Mouse (Mus musculus): ENCODE measurements around the gene Vmn2r81. TPM values are rescaled to one million over a fixed set of nuclear protein-coding genes. Genes with fewer than 3 reads are reported as not detected.
"Not testable (repeated sequence)": the region's sequence is repeated elsewhere in the genome, so short reads cannot be mapped to it uniquely, and the experiment has no call there.

Vmn2r81 gene
- not detected for total RNA-seq (2021)
- not detected in 2 replicates for polyA plus RNA-seq (2012; rRNA removed)
- long read RNA-seq, result 0 reads

DNA sequence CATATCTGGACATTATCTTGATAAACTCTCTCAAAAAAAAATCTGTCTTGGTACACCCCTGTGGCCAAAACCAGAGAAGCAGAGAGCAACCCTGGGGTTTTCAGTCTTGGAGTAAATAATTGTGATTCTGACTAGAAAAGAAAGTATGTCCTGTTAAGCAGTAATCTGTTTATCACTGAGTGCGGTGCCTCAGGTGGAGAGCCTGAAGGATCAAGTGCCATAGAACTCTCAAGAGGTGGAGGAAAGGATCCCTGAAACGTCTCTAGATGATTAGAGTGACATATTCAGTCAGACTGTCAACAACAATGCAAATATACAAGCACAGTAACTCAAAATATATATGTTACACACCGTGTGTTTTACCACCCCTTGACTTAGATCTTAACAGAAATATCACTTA lies at the start of gene Vmn2r81:
Gene Vmn2r81, plus strand, starts transcription at position 301 of the 400 bp plus-strand sequence.
- H3K36me3 ChIP-seq (ENCODE audit: control insufficient read depth, insufficient read depth, low read length); H3K9ac ChIP-seq (ENCODE audit: low read depth, low read length); H3K4me1 ChIP-seq (ENCODE audit: control insufficient read depth, insufficient read depth, low read length); H3K79me2 ChIP-seq (replicated peaks; ENCODE audit: control insufficient read depth, insufficient read depth, low read length); H3K27ac ChIP-seq; H3K4me3 ChIP-seq; H3K27me3 ChIP-seq (ENCODE audit: control insufficient read depth, insufficient read depth, low read length); DNase-seq; intact Hi-C loops (cut with DNase I): not testable (repeated sequence)
- 53% methylated on average over 3 of the region's 3 CpGs for WGBS

DNA sequence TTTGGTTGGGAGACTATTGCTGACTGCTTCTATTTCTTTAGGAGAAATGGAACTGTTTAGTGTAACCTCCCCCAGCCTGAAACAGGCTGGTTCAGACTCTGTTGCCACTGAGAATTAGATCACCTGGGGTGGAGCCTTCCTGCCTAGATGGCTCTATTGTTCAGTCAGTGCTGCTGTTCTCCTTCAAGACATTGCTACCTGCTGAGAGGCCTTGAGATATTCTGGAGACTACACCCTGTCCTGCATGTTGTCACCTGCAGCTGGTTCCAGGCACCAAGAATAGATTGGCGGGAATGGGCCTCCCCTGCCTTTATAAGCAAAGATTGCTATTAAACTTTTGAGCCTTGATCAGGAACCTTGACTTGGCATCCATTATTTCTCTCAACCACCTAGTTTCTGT lies 47.5 kb upstream of the Vmn2r81 start:
- H3K27me3 ChIP-seq (ENCODE audit: control insufficient read depth, insufficient read depth, low read length); H3K4me3 ChIP-seq; DNase-seq; H3K36me3 ChIP-seq (ENCODE audit: control insufficient read depth, insufficient read depth, low read length); H3K27ac ChIP-seq; intact Hi-C loops (cut with DNase I); H3K4me1 ChIP-seq (ENCODE audit: control insufficient read depth, insufficient read depth, low read length); H3K79me2 ChIP-seq (replicated peaks; ENCODE audit: control insufficient read depth, insufficient read depth, low read length); H3K9ac ChIP-seq (ENCODE audit: low read depth, low read length): not testable (repeated sequence)
- WGBS, result 65% methylated on average over 1 of the region's 1 CpGs

DNA sequence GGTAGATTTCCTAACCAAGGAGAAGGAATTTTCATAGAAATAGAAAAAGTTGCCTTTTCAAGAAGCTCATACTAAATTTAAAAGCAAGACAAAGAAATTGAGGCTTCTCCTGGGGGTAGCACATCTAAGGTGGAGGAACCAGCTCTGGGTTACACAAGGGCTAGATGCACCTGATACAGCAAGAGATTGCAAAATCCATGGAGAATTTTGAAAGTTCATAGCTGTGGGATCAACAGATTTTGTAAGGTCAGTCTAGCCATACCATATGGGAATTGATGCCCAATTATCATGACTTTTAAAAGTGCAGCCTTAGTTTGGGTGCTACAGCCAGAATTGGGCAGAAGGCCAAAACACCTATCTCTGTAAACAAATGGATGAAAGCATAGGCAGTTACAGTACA lies 27.1 kb upstream of the Vmn2r81 start:
- intact Hi-C loops (cut with DNase I), result no loop called here
- H3K4me1 ChIP-seq (ENCODE audit: control insufficient read depth, insufficient read depth, low read length), result no peaks in the 10 kb centered on the region
- no peak for TF ChIP-seq CTCF (IDR thresholded peaks at IDR 0.05)
- no peak for TF ChIP-seq EP300 (IDR thresholded peaks at IDR 0.05; ENCODE audit: insufficient read depth, low read depth, low read length)
- no peak for TF ChIP-seq POLR2A (IDR thresholded peaks at IDR 0.05; ENCODE audit: insufficient read depth, low read depth, low read length)

DNA sequence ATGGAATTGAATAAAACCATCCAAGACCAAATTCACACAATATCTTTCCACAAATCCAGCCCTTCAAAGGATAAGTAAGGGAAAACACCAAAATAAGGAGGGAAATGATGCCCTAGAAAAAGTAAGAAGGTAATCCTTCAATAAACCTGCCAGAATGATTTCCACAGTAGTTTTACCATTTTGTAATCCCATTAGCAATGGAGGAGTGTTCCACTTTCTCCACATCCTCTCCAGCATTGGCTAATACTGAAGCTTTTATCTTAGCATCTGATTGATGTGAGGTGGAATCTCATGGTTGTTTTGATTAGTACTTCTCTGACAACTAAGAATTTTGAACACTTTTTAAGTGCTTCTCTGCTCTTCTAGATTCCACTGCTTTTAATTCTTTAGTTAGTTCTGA lies 25.9 kb upstream of the Vmn2r81 start:
- no peaks in the 10 kb centered on the region for H3K27me3 ChIP-seq (ENCODE audit: control insufficient read depth, insufficient read depth, low read length)
- no peaks in the 10 kb centered on the region for H3K4me1 ChIP-seq (ENCODE audit: control insufficient read depth, insufficient read depth, low read length)
- no peak overlapping the region for H3K4me3 ChIP-seq
- no peak for TF ChIP-seq EP300 (IDR thresholded peaks at IDR 0.05; ENCODE audit: insufficient read depth, low read depth, low read length)
- no peak for TF ChIP-seq CTCF (IDR thresholded peaks at IDR 0.05)
- TF ChIP-seq POLR2A (IDR thresholded peaks at IDR 0.05; ENCODE audit: insufficient read depth, low read depth, low read length), result no peak
- no peak overlapping the region for H3K9ac ChIP-seq (ENCODE audit: low read depth, low read length)
- no peak for DNase-seq
- no peaks in the 10 kb centered on the region for H3K36me3 ChIP-seq (ENCODE audit: control insufficient read depth, insufficient read depth, low read length)
- intact Hi-C loops (cut with DNase I), result no loop called here
- no peak overlapping the region for H3K27ac ChIP-seq
- H3K79me2 ChIP-seq (replicated peaks; ENCODE audit: control insufficient read depth, insufficient read depth, low read length), result no peaks in the 10 kb centered on the region

More for the DNA sequence above, 27.1 kb upstream of the Vmn2r81 start:
- no peak overlapping the region for H3K4me3 ChIP-seq
- no peaks in the 10 kb centered on the region for H3K27me3 ChIP-seq (ENCODE audit: control insufficient read depth, insufficient read depth, low read length)
- no peak overlapping the region for H3K9ac ChIP-seq (ENCODE audit: low read depth, low read length)
- no peak overlapping the region for H3K27ac ChIP-seq
- H3K79me2 ChIP-seq (replicated peaks; ENCODE audit: control insufficient read depth, insufficient read depth, low read length), result no peaks in the 10 kb centered on the region
- H3K36me3 ChIP-seq (ENCODE audit: control insufficient read depth, insufficient read depth, low read length), result no peaks in the 10 kb centered on the region
- no peak for DNase-seq

DNA sequence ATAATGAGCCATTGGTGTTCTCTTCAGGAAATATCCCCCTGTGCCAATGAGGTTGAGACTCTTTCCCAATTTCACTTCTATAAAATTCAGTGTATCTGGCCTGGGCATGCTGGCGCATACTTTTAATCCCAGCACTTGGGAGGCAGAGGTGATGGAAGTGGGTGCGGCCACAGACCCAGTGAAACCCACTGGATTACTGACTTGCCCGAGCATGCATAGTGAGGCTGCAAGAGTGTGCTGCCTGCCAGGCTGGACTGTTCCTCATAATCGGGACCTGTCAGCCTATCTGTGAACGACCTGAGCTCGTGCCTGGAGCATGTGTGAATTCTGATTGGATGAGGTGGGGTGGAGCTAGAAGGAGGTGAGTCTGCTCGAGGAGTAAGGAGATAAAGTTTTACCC lies 25.3 kb upstream of the Vmn2r81 start:
- intact Hi-C loops (cut with DNase I), result no loop called here
- Histone ChIP-seq H3K27me3 (ENCODE audit: control insufficient read depth, insufficient read depth, low read length) (no peaks in the 10 kb centered on the region), H3K36me3 (ENCODE audit: control insufficient read depth, insufficient read depth, low read length) (no peaks in the 10 kb centered on the region), H3K4me1 (ENCODE audit: control insufficient read depth, insufficient read depth, low read length) (no peaks in the 10 kb centered on the region), H3K9ac (ENCODE audit: low read depth, low read length) (no peak overlapping the region), H3K4me3 (no peak overlapping the region), H3K79me2 (replicated peaks; ENCODE audit: control insufficient read depth, insufficient read depth, low read length) (no peaks in the 10 kb centered on the region), H3K27ac (no peak overlapping the region)
- WGBS, result 56% methylated on average over 7 of the region's 7 CpGs
- DNase-seq, result no peak
- no peak for TF ChIP-seq POLR2A (IDR thresholded peaks at IDR 0.05; ENCODE audit: insufficient read depth, low read depth, low read length)
- TF ChIP-seq EP300 (IDR thresholded peaks at IDR 0.05; ENCODE audit: insufficient read depth, low read depth, low read length), result no peak
- no peak for TF ChIP-seq CTCF (IDR thresholded peaks at IDR 0.05)

DNA sequence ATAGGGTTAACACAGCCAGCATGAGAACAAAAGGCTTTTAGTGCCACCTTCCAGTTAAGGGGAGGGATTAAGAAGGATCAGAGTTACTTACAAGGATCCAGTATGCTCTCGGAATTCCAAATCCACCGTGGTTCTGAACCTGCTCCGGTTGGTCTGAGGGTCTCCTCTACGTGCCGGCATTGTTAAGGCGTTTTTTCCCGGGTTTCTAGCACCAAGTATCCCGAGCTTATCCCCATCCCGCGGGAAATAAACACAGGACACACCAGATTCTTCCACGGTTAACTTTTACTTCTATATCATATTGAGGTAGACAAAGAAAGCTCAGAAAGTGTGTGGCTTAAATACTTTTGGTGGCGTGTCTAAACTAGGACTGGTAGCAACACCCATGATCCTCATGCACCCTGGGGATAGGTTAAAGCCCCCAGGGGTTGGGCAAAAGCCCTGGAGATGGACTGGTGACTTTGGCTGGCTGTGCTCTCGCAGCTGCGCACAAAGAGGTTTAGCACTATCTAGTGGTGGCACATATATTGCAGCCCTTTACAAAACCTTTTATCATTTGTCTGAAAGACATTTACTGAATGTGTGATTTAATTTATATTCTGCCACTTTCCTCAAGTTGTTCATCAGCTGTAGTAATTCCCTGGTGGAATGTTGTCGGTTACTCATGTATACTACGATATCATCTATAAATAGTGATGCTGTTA lies 74.7 kb downstream of the Vmn2r81 start:
- WGBS, result 6% methylated on average over 16 of the region's 16 CpGs
- DNase-seq; H3K79me2 ChIP-seq (replicated peaks; ENCODE audit: control insufficient read depth, insufficient read depth, low read length); H3K36me3 ChIP-seq (ENCODE audit: control insufficient read depth, insufficient read depth, low read length); H3K9ac ChIP-seq (ENCODE audit: low read depth, low read length); H3K4me1 ChIP-seq (ENCODE audit: control insufficient read depth, insufficient read depth, low read length); H3K4me3 ChIP-seq; H3K27me3 ChIP-seq (ENCODE audit: control insufficient read depth, insufficient read depth, low read length); intact Hi-C loops (cut with DNase I); H3K27ac ChIP-seq: not testable (repeated sequence)

DNA sequence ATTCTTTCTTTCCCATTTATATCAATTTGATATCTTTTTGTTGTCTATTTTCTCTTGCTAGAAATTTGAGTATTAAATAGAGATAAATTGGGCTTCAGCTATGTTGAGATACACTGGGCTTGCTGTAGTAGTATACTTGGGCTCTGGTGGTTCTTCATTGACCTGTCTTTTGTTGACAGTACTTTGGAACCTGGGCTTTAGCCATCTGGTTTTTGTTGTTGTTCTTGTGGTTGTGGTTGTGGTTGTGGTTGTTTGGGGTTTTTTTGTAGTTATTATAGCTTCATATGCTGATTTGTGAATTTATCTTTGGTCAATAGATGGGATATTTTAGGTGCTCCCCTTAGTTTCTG lies 75.2 kb downstream of the Vmn2r81 start:
- H3K4me1 ChIP-seq (ENCODE audit: control insufficient read depth, insufficient read depth, low read length), result no peaks in the 10 kb centered on the region
- H3K36me3 ChIP-seq (ENCODE audit: control insufficient read depth, insufficient read depth, low read length), result no peaks in the 10 kb centered on the region
- no peak overlapping the region for H3K4me3 ChIP-seq
- TF ChIP-seq EP300 (IDR thresholded peaks at IDR 0.05; ENCODE audit: insufficient read depth, low read depth, low read length) (no peak), CTCF (IDR thresholded peaks at IDR 0.05) (no peak), POLR2A (IDR thresholded peaks at IDR 0.05; ENCODE audit: insufficient read depth, low read depth, low read length) (no peak)
- intact Hi-C loops (cut with DNase I), result no loop called here
- H3K27ac ChIP-seq, result no peak overlapping the region
- no peak for DNase-seq
- H3K27me3 ChIP-seq (ENCODE audit: control insufficient read depth, insufficient read depth, low read length), result no peaks in the 10 kb centered on the region
- no peaks in the 10 kb centered on the region for H3K79me2 ChIP-seq (replicated peaks; ENCODE audit: control insufficient read depth, insufficient read depth, low read length)
- no peak overlapping the region for H3K9ac ChIP-seq (ENCODE audit: low read depth, low read length)

Other genes with a start within 250 kb of the Vmn2r81 start
- gene Olfr1351, start 235.2 kb upstream of the Vmn2r81 start, total RNA-seq (2021), result not detected
- gene Olfr1351, start 235.2 kb upstream of the Vmn2r81 start, polyA plus RNA-seq (2012; rRNA removed), result not detected in 2 replicates
- not detected for gene Olfr57, start 219.0 kb upstream of the Vmn2r81 start, total RNA-seq (2021)
- not detected in 2 replicates for gene Olfr57, start 219.0 kb upstream of the Vmn2r81 start, polyA plus RNA-seq (2012; rRNA removed)
- gene 2610008E11Rik, start 150.1 kb upstream of the Vmn2r81 start, total RNA-seq (2021), result 10 to 100 TPM; 10.2 to 12.6 TPM
- 2.5 and 4.8 TPM in 2 replicates for gene 2610008E11Rik, start 150.1 kb upstream of the Vmn2r81 start, polyA plus RNA-seq (2012; rRNA removed)
- gene Vmn2r80, start 98.9 kb upstream of the Vmn2r81 start, total RNA-seq (2021), result not detected
- gene Vmn2r80, start 98.9 kb upstream of the Vmn2r81 start, polyA plus RNA-seq (2012; rRNA removed), result not detected in 2 replicates
- not detected for gene Vmn2r82, start 108.8 kb downstream of the Vmn2r81 start, total RNA-seq (2021)
- gene Vmn2r82, start 108.8 kb downstream of the Vmn2r81 start, polyA plus RNA-seq (2012; rRNA removed), result not detected in 2 replicates
- gene Vmn2r83, start 221.0 kb downstream of the Vmn2r81 start, total RNA-seq (2021), result not detected
- gene Vmn2r83, start 221.0 kb downstream of the Vmn2r81 start, polyA plus RNA-seq (2012; rRNA removed), result not detected in 2 replicates